Mouse (Mus musculus) liver, postnatal 0 days (tissue): ENCODE measurements around the gene Bend4.

Experiments
- CTCF ChIP-seq: sonication (generic); IDR thresholded peaks from 2 replicates; pipeline ENCODE4 v1.5.1; 2016; ENCODE audit warnings: antibody characterized with exemption, low read depth
- EP300 ChIP-seq: IDR thresholded peaks from 2 replicates; pipeline ENCODE4 v1.6.1; 2016; ENCODE audit warnings: antibody characterized with exemption, low read depth, mild to moderate bottlenecking

DNA sequence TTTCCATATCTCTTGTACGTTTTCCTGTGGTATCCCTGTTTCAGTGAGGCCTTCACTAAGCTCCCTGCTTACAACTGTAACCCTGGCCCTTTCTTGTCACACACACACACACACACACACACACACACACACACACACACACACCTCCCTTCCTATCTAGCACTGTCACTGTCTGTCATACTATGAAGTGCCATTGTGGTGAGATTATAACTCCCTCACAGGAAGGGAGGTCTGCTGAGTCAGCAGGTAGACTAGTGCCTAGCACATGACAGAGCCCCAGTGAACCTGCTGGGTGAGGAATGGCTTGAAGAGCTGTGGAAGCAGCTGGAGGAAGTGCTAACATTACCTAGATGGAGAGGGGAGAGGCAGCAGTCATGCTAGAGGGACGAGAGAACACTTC is 9.3 kb upstream of the Bend4 start:
- TF ChIP-seq CTCF, result no peak
- TF ChIP-seq EP300, result no peak
